Mouse (Mus musculus) CH12.LX (cell line): ENCODE measurements around the gene Wasf1. TPM values are rescaled to one million over a fixed set of nuclear protein-coding genes. Genes with fewer than 3 reads are reported as not detected.

Experiments
- DNase-seq: peaks from one replicate; pipeline ENCODE4 v3.0.0-alpha.2; 2013; ENCODE audit errors: extremely low read depth
- H3K27ac ChIP-seq: 2 replicates; pipeline ENCODE4 v1.5.1; 2012; ENCODE audit warnings: low read depth, mild to moderate bottlenecking, control low read depth, moderate library complexity; ENCODE audit not compliant: insufficient read depth
- H3K27me3 ChIP-seq: replicated peaks from 2 replicates; pipeline ENCODE3; 2012; ENCODE audit warnings: inconsistent platforms
- H3K36me3 ChIP-seq, 2 experiments: replicated peaks in 1 of 2; 2 replicates each; pipeline versions ENCODE3 to v1.6.1; 2012; ENCODE audit warnings: inconsistent platforms in 1 of 2, low read length in 1 of 2, mild to moderate bottlenecking in 1 of 2, mixed read lengths in 1 of 2, moderate library complexity in 1 of 2; ENCODE audit not compliant: control insufficient read depth in 1 of 2, insufficient read depth in 1 of 2
- H3K4me1 ChIP-seq, 2 experiments: 2 replicates each; pipeline ENCODE4 v1.6.1; 2012; ENCODE audit warnings: inconsistent platforms in 1 of 2, moderate library complexity in 1 of 2; ENCODE audit not compliant: insufficient read depth in 2 of 2, control insufficient read depth in 1 of 2
- H3K4me2 ChIP-seq: 2 replicates; pipeline ENCODE4 v1.6.1; 2012; ENCODE audit warnings: low read depth, mild to moderate bottlenecking, control low read depth; ENCODE audit not compliant: poor library complexity, insufficient read depth, severe bottlenecking
- H3K4me3 ChIP-seq, 3 experiments: fragments of 150-350 bp in 1 of 3; sonication (generic) in 1 of 3; replicated peaks in 1 of 3; 2 replicates each; pipeline versions ENCODE3 to v1.5.1; 2011 to 2012; ENCODE audit warnings: low read depth in 2 of 3, low read length in 2 of 3, mild to moderate bottlenecking in 2 of 3, moderate library complexity in 2 of 3, control low read depth in 1 of 3, improper control_type of control experiment in 1 of 3, inconsistent platforms in 1 of 3, mixed read lengths in 1 of 3; ENCODE audit not compliant: poor library complexity in 1 of 3
- H3K79me2 ChIP-seq: replicated peaks from 2 replicates; pipeline ENCODE4 v1.6.1; 2012; ENCODE audit warnings: mild to moderate bottlenecking, moderate library complexity; ENCODE audit not compliant: control insufficient read depth, poor library complexity, insufficient read depth, severe bottlenecking; ENCODE audit errors: extremely low read depth
- H3K9ac ChIP-seq: 2 replicates; pipeline ENCODE4 v1.6.1; 2012; ENCODE audit warnings: low read depth, mild to moderate bottlenecking, control low read depth, moderate library complexity; ENCODE audit not compliant: insufficient read depth
- H3K9me3 ChIP-seq: replicated peaks from 2 replicates; pipeline ENCODE3; 2012; ENCODE audit warnings: low read length, inconsistent platforms, mixed read lengths
- BHLHE40 ChIP-seq: IDR thresholded peaks from 2 replicates; pipeline ENCODE4 v1.6.1; 2011; ENCODE audit warnings: mild to moderate bottlenecking, low read depth, low read length, improper control_type of control experiment
- CHD1 ChIP-seq: IDR thresholded peaks from 2 replicates; pipeline ENCODE4 v1.6.1; 2012; ENCODE audit warnings: low read depth, low read length, improper control_type of control experiment, inconsistent platforms
- ELF1 ChIP-seq: IDR thresholded peaks from 2 replicates; pipeline ENCODE4 v1.6.1; 2014; ENCODE audit warnings: low read depth, mild to moderate bottlenecking, inconsistent platforms, low read length, improper control_type of control experiment
- EP300 ChIP-seq: IDR thresholded peaks from 2 replicates; pipeline ENCODE4 v1.6.1; 2011; ENCODE audit warnings: low read length, improper control_type of control experiment
- ETS1 ChIP-seq: conservative IDR thresholded peaks from 2 replicates; pipeline ENCODE4 v1.6.1; 2012; ENCODE audit warnings: low read depth, mild to moderate bottlenecking, inconsistent platforms, low read length, improper control_type of control experiment, moderate library complexity
- HCFC1 ChIP-seq: IDR thresholded peaks from 2 replicates; pipeline ENCODE4 v1.6.1; 2012; ENCODE audit warnings: low read depth, mild to moderate bottlenecking, inconsistent platforms, low read length, improper control_type of control experiment
- IRF4 ChIP-seq: IDR thresholded peaks from 2 replicates; pipeline ENCODE4 v1.6.1; 2014; ENCODE audit warnings: low read depth, mild to moderate bottlenecking, inconsistent platforms, low read length, improper control_type of control experiment
- JUN ChIP-seq: IDR thresholded peaks from 2 replicates; pipeline ENCODE4 v1.6.1; 2011; ENCODE audit warnings: low read depth, mild to moderate bottlenecking, low read length, improper control_type of control experiment, moderate library complexity; ENCODE audit not compliant: insufficient read depth
- JUND ChIP-seq: conservative IDR thresholded peaks from 2 replicates; pipeline ENCODE4 v1.6.1; 2011; ENCODE audit warnings: low read depth, low read length, improper control_type of control experiment
- MAFK ChIP-seq: IDR thresholded peaks from 2 replicates; pipeline ENCODE4 v1.6.1; 2011; ENCODE audit warnings: low read length, improper control_type of control experiment; ENCODE audit not compliant: insufficient replicate concordance
- MAX ChIP-seq: IDR thresholded peaks from 2 replicates; pipeline ENCODE4 v1.6.1; 2011; ENCODE audit warnings: low read length, improper control_type of control experiment
- MAZ ChIP-seq: IDR thresholded peaks from 2 replicates; pipeline ENCODE4 v1.6.1; 2012; ENCODE audit warnings: low read depth, mild to moderate bottlenecking, inconsistent platforms, low read length, improper control_type of control experiment, moderate library complexity
- MEF2A ChIP-seq: IDR thresholded peaks from 2 replicates; pipeline ENCODE4 v1.6.1; 2014; ENCODE audit warnings: low read depth, mild to moderate bottlenecking, inconsistent platforms, low read length, improper control_type of control experiment, borderline replicate concordance
- MXI1 ChIP-seq: IDR thresholded peaks from 2 replicates; pipeline ENCODE4 v1.6.1; 2011; ENCODE audit warnings: mild to moderate bottlenecking, low read depth, low read length, improper control_type of control experiment
- MYC ChIP-seq: IDR thresholded peaks from 2 replicates; pipeline ENCODE4 v1.6.1; 2011; ENCODE audit warnings: low read depth, mild to moderate bottlenecking, improper control_type of control experiment, low read length
- NELFE ChIP-seq: IDR thresholded peaks from 2 replicates; pipeline ENCODE4 v1.6.1; 2011; ENCODE audit warnings: low read depth, low read length, improper control_type of control experiment
- PAX5 ChIP-seq: IDR thresholded peaks from 2 replicates; pipeline ENCODE4 v1.6.1; 2012; ENCODE audit warnings: low read length, inconsistent platforms, mixed read lengths
- POLR2A ChIP-seq: IDR thresholded peaks from 2 replicates; pipeline ENCODE4 v1.6.1; 2011; ENCODE audit warnings: low read depth, mild to moderate bottlenecking, improper control_type of control experiment, low read length
- RCOR1 ChIP-seq: conservative IDR thresholded peaks from 2 replicates; pipeline ENCODE4 v1.6.1; 2012; ENCODE audit warnings: low read depth, mild to moderate bottlenecking, inconsistent platforms, low read length, improper control_type of control experiment
- SIN3A ChIP-seq: IDR thresholded peaks from 2 replicates; pipeline ENCODE4 v1.6.1; 2012; ENCODE audit warnings: low read length, improper control_type of control experiment, inconsistent platforms
- TBP ChIP-seq: conservative IDR thresholded peaks from 2 replicates; pipeline ENCODE4 v1.6.1; 2011; ENCODE audit warnings: low read depth, low read length, improper control_type of control experiment
- UBTF ChIP-seq: IDR thresholded peaks from 2 replicates; pipeline ENCODE4 v1.6.1; 2012; ENCODE audit warnings: low read depth, mild to moderate bottlenecking, inconsistent platforms, low read length, improper control_type of control experiment, moderate library complexity
- USF1 ChIP-seq: IDR thresholded peaks from 2 replicates; pipeline ENCODE4 v1.6.1; 2014; ENCODE audit warnings: low read depth, mild to moderate bottlenecking, inconsistent platforms, low read length, improper control_type of control experiment
- ZKSCAN1 ChIP-seq: IDR thresholded peaks from 2 replicates; pipeline ENCODE4 v1.6.1; 2012; ENCODE audit warnings: low read depth, inconsistent platforms, low read length, improper control_type of control experiment, borderline replicate concordance
- dilution Hi-C: fragments of 300-500 bp; cut with MboI; formaldehyde crosslinking; loops from 2 replicates; pipeline ENCODE4 v1.14.3; 2020; ENCODE audit warnings: low sequenced_read_pairs; ENCODE audit not compliant: extremely low pct_unique_long_range_greater_than_20kb, extremely low pct_ligation_motif_present
- in situ Hi-C: fragments of 300-500 bp; cut with MboI; formaldehyde crosslinking; loops from 3 replicates; pipeline ENCODE4 v1.14.3; 2019; ENCODE audit warnings: low sequenced_read_pairs, low pct_ligation_motif_present, low pct_unique_long_range_greater_than_20kb, mixed read lengths
- polyA plus RNA-seq: library from polyadenylated mRNA; unstranded; fragments of >175 nt; gene quantifications from 2 replicates; pipeline ENCODE4 v1.2.1, GENCODE M21; 2012; ENCODE audit warnings: low read depth; ENCODE audit not compliant: insufficient read length
- total RNA-seq, 2 experiments: library from RNA; depleted of rRNA; stranded (reverse); fragments of 300-350 nt in 1 of 2; fragments of >200 nt in 1 of 2; gene quantifications; 2 replicates each; pipeline ENCODE4 v1.2.3; 2012 to 2014

Wasf1 gene
- total and polyA plus RNA-seq, 3 experiments = 0.09 TPM; not detected in 2

DNA sequence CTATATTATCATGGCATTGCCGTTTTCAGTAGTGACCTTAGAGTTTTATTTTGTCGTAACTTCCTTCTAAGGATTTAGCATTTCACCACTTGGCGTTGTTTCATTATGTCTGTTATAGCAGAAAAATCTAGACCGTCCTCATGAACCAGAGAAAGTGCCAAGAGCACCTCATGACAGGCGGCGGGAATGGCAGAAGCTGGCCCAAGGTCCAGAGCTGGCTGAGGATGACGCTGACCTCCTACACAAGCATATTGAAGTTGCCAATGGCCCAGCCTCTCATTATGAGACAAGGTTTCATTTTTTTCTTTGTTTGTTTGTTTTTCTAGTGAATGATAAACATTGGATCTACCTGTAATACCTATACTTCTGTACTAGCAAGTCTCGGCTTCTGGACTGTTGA lies 49.7 kb downstream of the Wasf1 start:
- no peak for TF ChIP-seq MAZ
- in situ Hi-C loops = no loop called here
- H3K27ac ChIP-seq = no peak overlapping the region
- no peak overlapping the region for H3K4me3 ChIP-seq
- no peak overlapping the region for H3K4me2 ChIP-seq
- peaks cover 0 to 3% of the 10 kb centered on the region in 2 experiments; a peak in 1 of 4 replicates for H3K4me1 ChIP-seq
- dilution Hi-C loops = no loop called here
- no peak for DNase-seq
- no peaks in the 10 kb centered on the region for H3K27me3 ChIP-seq
- H3K9me3 ChIP-seq = no peaks in the 10 kb centered on the region
- H3K79me2 ChIP-seq = no peaks in the 10 kb centered on the region
- H3K36me3 ChIP-seq = no peaks in the 10 kb centered on the region
- no peak overlapping the region for H3K9ac ChIP-seq

DNA sequence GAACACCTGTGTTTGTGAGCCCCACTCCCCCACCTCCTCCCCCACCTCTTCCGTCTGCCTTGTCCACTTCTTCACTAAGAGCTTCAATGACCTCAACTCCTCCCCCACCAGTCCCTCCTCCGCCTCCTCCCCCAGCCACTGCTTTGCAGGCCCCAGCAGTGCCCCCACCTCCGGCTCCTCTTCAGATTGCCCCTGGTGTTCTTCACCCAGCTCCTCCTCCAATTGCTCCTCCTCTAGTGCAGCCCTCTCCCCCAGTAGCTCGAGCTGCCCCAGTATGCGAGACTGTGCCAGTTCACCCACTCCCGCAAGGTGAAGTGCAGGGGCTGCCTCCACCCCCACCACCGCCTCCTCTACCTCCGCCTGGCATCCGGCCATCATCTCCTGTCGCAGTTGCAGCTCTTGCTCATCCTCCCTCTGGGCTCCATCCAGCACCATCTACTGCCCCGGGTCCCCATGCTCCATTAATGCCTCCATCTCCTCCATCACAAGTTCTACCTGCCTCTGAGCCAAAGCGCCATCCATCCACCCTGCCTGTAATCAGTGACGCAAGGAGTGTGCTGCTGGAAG lies 53.0 kb downstream of the Wasf1 start:
- H3K4me3 ChIP-seq = no peak overlapping the region
- H3K9me3 ChIP-seq = no peaks in the 10 kb centered on the region
- no peak for DNase-seq
- H3K79me2 ChIP-seq = no peaks in the 10 kb centered on the region
- no peak overlapping the region for H3K9ac ChIP-seq
- H3K27ac ChIP-seq = no peak overlapping the region
- no peak overlapping the region for H3K4me2 ChIP-seq
- dilution Hi-C loops (no loop called here), in situ Hi-C loops (no loop called here)
- H3K27me3 ChIP-seq = no peaks in the 10 kb centered on the region
- TF ChIP-seq PAX5 = no peak
- TF ChIP-seq JUND = no peak
- no peak for TF ChIP-seq JUN
- TF ChIP-seq CHD1 = no peak
- no peak for TF ChIP-seq BHLHE40
- TF ChIP-seq ZKSCAN1 = no peak
- no peak for TF ChIP-seq MEF2A
- TF ChIP-seq ETS1 = no peak
- no peak for TF ChIP-seq MYC
- no peak for TF ChIP-seq MAFK
- TF ChIP-seq HCFC1 = no peak
- TF ChIP-seq MXI1 = no peak
- TF ChIP-seq SIN3A = no peak
- H3K4me1 ChIP-seq = peaks cover 0 to 5% of the 10 kb centered on the region in 2 experiments; a peak in 1 of 4 replicates
- no peaks in the 10 kb centered on the region for H3K36me3 ChIP-seq

DNA sequence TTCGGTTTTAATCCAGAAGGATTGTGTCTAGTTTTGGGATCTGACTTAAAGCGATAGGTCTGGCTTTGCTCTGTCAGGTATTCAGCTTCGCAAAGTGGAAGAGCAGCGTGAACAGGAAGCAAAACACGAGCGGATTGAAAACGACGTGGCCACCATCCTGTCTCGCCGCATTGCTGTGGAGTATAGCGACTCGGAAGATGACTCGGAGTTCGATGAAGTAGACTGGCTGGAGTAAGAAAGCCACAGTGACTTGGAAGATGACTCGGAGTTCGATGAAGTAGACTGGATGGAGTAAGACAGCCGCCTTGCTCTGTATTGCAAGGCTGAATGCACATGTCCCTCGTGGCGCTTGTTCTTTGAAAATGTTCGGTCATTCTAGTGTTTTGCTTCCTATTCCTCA lies 54.3 kb downstream of the Wasf1 start:
- peaks cover 0 to 5% of the 10 kb centered on the region in 2 experiments; a peak in 1 of 4 replicates for H3K4me1 ChIP-seq
- H3K4me2 ChIP-seq = peak overlapping the region; percentile 16; the same call in 1 of the 2 replicates
- H3K79me2 ChIP-seq = no peaks in the 10 kb centered on the region
- H3K9me3 ChIP-seq = no peaks in the 10 kb centered on the region
- DNase-seq = no peak
- dilution Hi-C loops (no loop called here), in situ Hi-C loops (no loop called here)
- peak overlapping the region in 2 of 3 experiments; percentile 30 to 63 for H3K4me3 ChIP-seq
- peaks cover 1% of the 10 kb centered on the region for H3K27me3 ChIP-seq
- H3K27ac ChIP-seq = no peak overlapping the region
- peak overlapping the region; percentile 56 for H3K9ac ChIP-seq
- H3K36me3 ChIP-seq = no peaks in the 10 kb centered on the region
- TF ChIP-seq RCOR1 = no peak
- TF ChIP-seq MEF2A = 0 out of 2 replicates have a peak, but pooled peaks have one; percentile 29
- TF ChIP-seq MXI1 = peak; percentile 66; the same call in 1 of the 2 replicates
- TF ChIP-seq MAX = peak; percentile 64
- peak; percentile 63; the same call in 1 of the 2 replicates for TF ChIP-seq ELF1
- no peak for TF ChIP-seq UBTF
- no peak for TF ChIP-seq BHLHE40
- peak; percentile 42; the same call in 1 of the 2 replicates for TF ChIP-seq TBP
- TF ChIP-seq ETS1 = no peak
- no peak for TF ChIP-seq EP300
- TF ChIP-seq MAFK = no peak
- 0 out of 2 replicates have a peak, but pooled peaks have one; percentile 10 for TF ChIP-seq IRF4
- no peak for TF ChIP-seq MAZ
- peak; percentile 71 for TF ChIP-seq HCFC1
- TF ChIP-seq NELFE = peak; percentile 77
- TF ChIP-seq POLR2A = peak; percentile 69
- peak; percentile 52; the same call in 1 of the 2 replicates for TF ChIP-seq SIN3A
- peak; percentile 78 for TF ChIP-seq MYC
- no peak for TF ChIP-seq USF1
- no peak for TF ChIP-seq CHD1
